Mouse (Mus musculus) urinary bladder, postnatal 14 days (tissue): ENCODE measurements at regions not wholly inside any gene's neighbourhood (a gene's known extent, or its start where the extent isn't known, plus 50 kb on each side); places are given as distances from the start of the nearest gene placed in this dataset.

Experiments
- DNase-seq: peaks from one replicate; pipeline ENCODE4 v3.0.0; 2021; ENCODE audit warnings: low spot score

DNA sequence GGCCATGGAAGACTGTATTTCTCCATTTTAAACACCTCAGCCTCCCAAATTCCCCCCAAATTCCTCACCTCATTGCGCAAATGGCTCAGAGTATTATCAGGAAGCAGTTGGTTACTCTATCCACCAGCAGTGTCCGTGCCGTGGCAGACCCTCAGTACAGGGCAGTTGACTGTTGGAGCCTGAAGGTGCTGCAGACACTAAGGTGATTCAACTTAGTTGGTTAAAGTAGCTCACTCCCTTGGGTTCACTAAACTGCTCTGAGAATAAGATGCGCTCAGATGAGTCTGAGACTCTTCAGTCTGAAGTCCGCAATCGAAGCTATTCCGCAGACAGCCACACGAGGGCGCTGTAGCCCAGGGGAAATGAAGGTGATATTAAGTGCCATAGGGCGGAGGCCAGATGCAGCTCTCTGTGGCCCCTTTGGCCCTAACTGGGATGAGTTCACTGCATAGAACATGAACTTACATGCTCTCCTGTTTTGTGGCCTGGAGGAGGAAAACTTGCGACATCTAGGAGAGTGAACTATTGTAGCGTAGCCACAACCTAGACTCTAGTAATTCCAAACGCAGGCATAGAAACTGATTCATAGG lies 62.9 kb downstream of the Amer3 start:
- DNase-seq, result peak; percentile 69

DNA sequence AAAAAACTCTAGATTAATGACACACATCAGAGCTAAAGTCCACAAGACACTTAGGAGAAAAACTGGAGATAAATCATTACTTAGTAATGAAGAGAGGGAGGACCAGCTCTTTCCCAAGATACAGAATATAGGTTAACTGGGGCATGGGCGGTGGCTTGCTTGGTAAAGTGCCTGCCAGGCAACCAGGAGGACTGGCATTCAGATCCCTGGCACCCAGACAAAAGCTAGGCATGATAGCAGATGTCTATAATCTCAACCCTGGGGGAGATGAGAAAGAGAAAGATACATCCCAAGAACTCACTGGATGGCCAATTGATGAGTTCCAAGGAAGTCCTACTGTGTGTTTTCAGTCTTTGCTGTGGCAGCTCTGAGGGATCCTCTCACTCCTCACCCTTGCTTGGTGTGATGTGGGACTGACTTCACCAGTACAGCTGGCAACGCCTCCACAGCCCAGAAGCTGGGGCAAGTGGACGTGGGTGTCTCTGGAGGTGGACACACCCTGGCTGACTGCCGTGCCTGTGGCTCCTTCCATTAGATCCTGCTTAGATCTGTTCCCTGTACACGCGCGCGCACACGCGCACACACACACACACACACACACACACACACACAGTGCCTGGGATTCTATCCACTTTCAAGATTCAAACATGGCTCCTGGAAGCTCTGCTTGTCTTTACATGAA lies 74.6 kb downstream of the Amer3 start:
- DNase-seq, result no peak

DNA sequence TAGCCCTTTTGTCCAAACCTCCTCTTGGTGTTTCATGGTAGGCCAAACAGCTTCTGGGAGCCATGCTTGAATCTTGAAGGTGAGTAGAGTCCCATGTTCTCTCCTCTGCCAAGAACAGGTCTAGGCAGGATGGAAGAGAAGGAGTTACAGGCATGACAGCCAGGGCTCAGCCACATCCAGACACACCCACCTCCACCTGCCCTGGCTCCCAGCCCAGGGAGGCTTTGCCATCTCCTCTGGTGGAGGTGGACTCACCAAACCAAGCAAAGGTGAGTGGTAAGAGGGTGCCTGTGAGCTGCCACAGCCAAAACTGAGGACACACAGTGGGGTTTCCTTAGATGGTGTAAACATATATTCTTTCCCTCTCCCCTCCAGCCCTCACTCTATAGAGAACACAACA lies 78.0 kb downstream of the Amer3 start:
- DNase-seq, result no peak

DNA sequence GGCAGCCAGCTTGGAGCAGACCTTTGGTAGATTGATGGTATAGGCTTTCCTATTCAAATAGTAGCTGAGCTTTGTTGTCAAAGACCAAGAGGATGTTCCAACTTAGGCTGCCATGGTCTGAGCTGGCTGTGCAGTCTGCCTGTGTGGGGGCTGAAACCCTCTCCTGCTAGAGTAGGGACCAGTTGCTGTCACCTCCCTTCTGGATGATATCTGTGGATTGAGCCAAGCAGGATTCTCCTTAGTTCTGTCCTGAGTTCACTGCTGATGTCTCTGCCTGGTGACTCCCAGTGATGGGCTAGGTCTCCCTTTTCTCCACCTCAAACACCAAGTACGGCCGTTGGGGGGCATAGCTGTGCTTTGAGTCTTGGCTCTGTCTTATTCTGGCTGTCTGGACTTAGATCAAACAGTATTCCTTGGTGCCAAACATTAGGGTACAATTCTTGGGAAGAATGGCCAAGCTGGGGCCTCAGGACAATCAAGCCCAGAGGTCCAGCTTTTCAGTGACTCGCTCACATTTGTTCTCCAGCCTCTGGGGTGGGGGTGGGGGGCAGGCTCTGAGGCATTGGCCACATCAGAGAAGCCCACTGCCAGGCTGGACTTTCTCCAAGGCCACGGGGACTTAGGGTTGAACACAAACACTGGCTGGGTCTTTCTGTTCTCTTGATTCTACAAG lies 84.6 kb downstream of the Amer3 start:
- no peak for DNase-seq

DNA sequence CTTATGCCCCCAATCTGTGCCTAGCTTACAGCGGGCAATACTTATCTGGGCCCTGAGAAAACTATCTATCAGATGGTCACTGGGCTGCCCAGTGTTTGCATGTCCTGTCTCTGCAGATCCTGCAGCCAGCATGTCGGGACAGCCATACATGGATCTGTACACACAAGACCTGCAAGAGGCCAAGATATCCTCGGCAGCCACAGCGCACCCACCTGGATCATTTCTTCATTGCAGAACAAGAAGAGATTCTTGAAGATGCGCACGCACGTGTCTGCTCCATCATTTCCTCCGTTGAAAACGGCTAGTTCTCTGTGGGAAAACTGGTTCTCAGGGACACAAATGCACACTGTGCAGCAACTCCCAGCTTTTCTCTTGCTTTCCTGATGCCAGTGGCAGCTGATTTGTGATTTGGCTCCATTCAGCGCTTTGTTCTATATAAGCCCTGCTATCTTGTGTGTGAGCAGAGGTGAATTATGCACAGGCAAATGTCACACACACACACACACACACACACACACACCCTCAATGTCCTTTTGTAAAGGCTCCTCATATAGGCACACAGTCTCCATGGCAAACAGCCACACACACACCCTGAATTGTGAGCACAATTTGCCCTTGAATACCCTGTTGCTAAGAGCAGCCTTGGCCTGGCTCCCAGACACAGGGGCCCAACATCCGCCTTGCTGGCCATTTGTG lies 85.5 kb downstream of the Amer3 start:
- DNase-seq, result no peak

DNA sequence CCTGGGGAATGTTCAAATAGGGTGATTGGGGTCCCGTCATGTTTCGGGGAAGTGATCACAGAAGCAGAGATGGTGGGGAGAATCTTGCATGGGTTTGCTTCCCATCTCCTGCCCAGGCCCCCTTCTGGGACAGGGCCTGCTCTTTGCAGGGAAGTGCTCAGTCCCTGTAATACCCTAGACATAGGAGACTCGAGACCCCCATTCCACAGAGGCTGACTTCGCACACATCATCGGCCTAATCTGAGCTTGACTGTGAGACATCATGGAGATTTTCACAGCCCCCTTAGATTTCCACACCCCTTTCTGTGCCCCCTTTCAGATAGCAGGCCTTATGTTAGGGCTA lies 86.0 kb downstream of the Amer3 start:
- no peak for DNase-seq

DNA sequence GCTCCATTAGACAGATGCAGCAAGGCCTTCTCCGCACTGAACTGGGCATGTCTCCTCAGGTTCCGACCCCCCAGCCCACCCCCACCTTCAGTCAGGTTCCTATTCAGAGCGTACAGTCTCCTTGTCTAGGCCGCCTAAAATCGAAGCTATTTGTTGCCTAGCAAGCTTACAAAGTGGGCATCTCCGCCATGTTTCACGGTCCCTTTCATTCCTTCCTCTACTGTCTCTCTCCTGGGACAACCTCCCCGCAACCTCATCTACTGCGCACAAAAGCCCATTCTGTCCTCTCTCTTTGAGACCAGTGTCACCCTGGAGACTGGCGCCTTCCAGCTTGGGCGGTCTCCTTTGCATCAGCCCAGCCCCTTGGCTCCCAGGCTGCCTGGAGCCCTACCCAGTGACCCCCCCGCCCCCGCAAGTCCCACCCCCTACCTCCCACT lies 86.8 kb downstream of the Amer3 start:
- no peak for DNase-seq

DNA sequence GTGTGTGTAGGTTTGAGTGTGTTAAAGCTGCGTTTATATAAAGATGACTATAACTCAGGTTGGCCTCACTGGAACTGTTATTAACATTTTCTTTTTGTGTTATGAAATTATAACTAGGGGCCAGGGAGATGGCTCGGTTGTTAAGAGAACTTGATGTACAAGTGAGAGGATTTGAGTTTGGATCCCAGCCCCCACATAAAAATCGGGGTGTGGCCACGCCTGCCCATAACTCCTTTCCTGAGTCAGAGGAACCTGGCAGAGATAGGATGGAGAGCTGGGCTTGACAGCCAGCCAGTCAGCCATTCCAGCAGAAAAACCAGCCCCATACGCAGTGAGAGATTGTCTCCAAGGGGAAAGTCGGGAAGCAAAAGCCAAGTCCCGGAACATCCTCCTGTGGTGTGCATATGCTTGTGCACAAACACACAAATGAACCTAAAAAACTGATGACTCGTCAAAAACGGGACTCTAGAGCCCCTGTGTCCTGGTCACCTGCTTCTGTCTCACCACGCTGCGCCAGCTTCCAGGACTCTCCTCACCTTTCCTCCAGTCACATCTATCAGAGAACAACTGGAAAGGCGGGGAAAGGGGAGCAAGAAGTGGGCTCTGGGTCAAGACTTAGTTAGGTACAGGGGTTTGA lies 97.8 kb downstream of the Amer3 start:
- DNase-seq, result peak; percentile 19

DNA sequence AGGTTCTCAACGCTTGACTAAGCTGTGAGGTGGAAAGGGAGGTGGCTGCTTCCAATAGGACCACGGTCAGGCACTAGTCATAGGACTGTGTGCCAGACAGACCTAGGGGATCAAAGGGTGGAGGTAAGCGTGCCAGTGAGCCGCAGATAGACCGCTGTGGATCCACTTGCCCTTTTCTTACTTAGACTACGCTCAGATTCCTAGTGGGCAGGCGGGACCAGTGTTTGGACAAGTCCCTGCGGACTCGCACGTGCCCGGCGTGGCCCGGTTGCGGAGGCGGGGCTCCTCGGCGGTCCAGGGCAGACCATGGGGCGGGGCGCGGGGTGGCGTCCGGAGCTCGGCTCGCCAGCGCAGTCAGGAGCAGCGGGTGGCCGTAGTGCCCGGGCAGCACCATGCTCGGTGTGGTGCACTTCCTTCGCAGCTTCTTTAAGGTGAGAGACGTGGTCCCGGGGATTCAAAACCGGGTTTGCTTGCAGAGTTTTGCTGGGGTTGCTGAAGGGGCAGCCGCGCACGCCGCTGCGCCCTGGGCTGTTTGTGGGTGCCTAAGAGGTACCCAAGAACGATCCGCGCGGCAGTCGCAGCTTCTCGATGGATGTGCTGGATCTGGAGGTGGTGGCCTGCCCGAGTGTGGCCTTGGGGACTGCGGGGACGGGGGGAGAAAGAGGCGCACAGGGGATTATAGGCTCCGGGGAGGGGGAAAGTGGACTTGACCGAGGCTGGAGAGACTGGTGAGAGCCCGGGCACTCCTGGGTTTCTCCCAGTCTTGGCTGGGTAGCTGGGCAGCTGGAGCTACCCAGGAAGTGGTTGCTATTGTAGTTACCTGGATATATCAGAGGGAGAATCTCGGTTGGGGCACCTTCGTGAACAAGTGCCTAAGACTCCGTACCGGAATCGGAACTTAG lies 98.6 kb downstream of the Amer3 start:
- peak; percentile 88 for DNase-seq

DNA sequence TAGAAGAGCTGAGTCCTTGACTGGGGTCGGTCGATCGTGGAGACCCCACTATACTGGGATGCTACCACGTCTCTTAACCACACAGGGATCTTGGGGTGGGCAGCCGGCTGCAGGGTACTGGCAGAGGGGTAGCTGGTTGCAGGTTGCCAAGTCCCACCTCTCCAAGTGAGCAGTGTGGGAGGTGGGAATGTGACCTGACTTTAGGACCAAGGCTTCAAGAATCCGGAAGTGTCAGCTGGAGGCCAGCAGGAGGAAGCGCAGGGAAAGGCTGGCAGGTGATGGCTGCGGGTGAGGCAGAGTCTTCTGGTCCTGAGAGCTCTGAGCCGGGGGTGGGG lies 99.2 kb downstream of the Amer3 start:
- DNase-seq, result peak; percentile 29

DNA sequence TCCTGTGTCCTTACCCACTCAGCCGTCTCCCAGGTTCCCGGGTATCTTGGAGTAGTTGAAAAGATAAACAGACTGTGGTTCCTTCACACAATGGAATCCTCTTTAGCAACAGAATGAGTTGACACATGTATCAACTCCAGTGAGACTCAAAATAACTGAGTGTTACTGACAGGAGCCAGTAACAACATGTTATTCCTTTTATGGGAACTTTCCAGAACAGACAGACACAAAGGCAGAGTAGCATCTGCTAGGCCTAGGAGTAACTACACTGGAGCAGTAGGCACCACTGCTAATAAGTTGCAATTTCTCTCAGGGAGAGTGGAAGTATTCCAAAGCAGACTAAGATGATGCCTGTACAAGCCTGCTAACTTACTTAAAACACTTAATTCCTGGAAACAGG lies 107.1 kb downstream of the Amer3 start:
- no peak for DNase-seq

DNA sequence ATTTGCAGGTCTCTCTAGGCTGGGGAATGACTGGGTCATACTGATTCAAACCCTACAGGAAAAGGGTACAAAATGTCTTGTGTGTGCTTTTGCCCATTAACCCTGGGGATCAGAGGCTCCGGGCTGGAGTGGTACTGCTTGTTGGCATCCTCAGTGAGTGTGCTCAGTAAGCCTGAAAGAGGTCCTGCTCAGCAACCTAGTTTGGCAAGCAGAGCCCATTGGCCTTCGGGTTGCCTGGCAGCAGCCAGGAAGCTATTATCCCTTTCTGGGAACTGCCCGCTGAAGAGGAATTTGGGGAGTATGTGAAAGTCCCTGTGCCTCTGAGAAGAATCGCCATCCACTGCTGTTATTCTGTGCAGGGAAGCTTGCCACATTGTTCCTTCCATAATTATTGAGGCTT lies 117.1 kb downstream of the Amer3 start:
- DNase-seq, result no peak

DNA sequence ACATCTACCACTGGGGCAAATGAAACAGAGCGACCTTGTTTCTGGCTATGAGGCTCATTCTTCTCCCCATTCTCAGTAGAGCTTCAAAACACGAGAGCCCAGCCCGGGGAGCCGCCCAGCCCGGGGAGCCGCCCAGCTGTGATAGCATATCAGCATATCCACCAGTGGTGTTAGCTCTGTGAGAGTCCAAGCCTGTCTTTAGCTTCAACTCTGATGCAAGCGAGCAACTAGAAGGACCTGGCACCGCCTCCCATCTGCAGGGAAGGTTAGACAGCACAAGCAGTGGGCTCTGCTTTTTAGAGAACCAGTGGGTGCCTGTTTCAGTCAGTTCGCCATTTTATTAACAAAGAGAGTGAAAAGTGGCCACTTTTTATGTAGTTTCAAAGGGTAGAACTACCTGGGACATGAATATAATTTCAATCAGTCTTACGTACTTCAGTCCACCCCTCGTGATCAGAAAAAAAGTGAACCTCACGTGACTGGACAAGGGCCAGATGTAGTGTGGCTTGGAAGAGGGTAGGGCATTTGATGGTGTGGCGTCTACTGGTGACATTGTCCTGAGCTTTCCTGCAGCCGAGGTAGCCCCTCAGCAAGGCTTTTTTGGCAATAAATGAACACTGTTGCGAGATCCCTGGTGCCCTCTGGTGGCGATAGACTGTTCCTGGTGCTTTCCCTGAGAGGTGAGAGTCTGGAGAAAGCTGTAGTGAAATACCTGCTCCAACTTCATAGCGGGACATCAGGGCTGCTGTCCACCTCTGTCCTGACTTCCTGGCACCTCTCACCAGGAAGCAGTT lies 121.0 kb downstream of the Amer3 start:
- DNase-seq, result peak; percentile 61

DNA sequence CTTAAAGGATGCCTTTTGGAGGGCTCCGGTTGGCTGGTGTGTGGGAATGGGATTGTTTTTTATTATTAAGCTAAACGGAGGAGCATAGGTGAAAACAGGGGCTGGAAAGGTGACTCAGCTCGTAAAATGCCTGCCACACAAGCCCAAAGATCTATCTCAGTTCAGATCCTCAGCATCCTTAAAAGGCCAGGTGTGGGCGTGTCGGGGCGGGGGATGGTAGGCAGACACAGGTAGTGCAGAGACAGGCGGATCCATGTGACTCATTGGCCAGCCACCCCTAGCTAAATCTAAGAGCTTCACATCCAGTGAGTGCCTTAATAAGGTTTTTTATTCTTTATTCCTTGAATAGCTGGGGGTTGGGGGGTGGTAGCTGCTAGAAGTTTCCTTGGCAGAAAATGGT lies 122.0 kb downstream of the Amer3 start:
- DNase-seq, result peak; percentile 79

DNA sequence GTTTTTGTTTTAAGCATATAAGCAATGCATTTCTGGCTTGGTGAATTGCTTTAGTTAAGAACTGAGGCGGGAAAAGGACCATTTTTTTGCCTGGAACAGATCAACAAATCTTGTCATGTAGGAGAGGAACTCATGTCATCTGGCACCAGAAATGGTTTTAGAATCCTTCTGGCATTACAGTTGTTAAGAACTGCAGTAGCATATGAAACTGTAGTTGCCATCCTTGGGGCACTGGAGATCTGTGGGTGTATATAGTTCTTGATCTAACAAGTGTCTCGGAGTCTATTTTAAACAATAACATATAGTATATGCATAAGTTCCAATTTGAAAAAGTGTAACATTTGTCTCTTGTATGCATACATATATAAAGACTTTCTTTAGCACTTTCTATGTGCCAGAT lies 129.6 kb downstream of the Amer3 start:
- DNase-seq, result no peak

DNA sequence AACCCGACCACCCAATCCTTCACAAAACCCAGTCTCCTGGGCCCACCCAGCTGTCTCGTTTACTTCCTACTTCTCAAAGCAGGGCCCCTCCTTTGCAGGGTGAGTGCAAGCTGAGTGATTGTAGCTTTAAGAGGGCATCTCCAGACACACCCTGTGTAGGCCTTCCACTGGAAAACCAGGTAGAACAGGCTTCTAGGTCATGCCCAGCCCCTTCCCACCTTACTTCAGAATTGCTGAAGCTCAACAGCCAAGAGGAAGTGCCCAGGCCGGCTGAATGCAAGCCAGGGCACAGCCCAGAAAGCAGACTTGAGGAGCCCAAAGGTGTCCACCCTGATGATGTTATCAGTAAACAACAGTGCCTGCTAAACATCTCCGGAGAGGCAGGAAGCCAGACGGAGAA lies 120.2 kb downstream of the Fam168b start:
- peak; percentile 84 for DNase-seq

DNA sequence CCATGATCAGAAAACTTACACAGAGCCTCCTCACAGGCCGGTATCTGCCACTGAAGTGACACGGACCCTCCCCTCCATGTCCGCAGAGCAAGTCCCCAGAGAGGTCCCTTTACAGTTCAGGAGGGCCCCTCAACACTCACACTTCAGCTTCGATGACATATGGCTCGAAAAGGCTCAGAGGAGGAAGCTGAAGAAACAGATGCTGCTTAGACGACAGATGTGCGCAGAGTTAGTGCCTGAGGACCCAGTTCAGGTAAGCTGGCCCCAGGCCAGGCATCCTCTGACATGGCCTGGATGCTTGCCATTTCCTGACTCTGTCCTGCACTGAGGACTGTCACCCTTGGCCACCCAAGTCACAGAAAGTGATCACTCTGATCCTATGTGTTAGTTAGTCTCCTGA lies 110.7 kb downstream of the Fam168b start:
- DNase-seq, result no peak

DNA sequence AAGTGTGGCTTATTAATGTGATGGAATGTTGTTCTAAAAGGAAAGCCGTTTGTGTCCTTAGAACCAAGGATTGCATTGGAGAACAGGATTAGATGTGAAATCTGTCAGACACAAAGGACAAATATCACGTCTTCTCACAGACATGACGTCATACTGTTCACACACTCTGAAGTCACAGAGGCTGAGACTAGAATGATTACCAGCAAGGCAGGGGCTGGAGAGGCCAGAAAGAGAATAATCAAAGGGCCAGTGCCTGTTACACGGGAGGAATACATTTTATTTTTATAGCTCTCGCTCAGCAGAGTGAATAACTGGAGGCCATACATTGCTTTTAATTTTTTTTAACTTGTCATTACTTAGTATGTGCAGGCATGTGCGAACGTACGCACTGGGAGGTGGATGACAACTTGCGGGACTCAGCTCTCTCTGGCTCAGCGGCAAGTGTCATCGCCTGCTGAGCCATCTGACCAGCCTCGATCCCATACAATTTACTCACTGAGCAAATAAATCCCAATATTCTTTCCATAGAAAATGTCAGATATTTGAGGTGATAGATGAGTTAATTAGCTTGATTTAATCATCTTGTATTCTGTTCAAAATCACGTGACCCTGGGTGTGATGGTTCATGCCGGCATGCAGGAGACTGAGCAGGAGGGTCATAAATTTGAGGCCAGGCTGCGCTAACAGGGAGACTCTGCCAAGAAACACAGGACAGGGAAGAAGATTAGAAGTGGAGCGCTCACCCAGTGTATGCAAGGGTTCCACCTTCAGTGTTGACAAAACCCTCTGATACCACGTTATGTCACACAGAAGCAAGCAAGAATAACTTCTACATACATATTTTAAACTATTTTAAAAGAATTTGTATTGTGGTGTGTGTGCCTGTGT lies 109.6 kb downstream of the Fam168b start:
- DNase-seq, result no peak

DNA sequence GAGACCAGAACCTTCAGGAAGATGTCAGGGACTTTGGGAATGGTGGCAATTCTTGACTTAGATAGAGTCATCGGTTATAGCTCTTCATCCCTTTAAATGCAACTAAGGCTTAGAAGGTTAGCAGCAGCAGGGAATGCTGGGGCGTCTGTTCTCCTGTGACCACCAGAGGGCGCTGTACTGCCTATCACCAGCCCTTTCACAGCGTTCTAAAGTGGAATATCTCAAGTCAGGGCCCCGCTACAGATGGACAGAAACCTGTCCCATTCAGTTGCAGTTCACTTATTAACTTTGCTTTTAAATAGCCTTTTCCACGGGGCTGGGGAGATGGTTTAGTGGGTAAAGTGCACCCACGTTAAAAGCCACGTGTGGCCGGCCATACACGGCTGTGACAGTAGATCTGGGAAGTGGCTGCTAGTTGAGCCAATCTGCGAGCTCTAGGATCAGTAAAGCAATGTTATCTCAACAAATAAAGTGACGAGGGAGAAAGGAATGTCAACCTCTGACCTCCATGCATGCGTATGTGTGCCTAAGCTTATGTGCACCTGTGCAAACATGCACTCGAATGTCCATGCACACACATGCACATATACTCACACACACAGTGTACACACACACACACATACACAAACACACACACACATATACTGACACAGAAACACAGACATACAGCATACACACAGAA lies 104.3 kb downstream of the Fam168b start:
- DNase-seq, result peak; percentile 67
